Mouse (Mus musculus) mesoderm, embryonic 11.5 days (tissue): Measurements from ENCODE around the gene Btbd35f9.
"Not testable (repeated sequence)": the region's sequence is repeated elsewhere in the genome, so short reads cannot be mapped to it uniquely, and the experiment has no call there.

ENCODE experiments used
- DNase-seq: peaks from one replicate; pipeline ENCODE4 v3.0.0-alpha.2; 2012; ENCODE audit warnings: low read depth, low spot score

Btbd35f9 gene

GRCm38 (mm10) chrX:34161399-34161798, at the start of gene Btbd35f9:
Btbd35f9 (minus strand) TSS chrX:34161499.
- not testable (repeated sequence) for DNase-seq
